Mouse (Mus musculus): Measurements from ENCODE around the gene Itpr1.

DNA sequence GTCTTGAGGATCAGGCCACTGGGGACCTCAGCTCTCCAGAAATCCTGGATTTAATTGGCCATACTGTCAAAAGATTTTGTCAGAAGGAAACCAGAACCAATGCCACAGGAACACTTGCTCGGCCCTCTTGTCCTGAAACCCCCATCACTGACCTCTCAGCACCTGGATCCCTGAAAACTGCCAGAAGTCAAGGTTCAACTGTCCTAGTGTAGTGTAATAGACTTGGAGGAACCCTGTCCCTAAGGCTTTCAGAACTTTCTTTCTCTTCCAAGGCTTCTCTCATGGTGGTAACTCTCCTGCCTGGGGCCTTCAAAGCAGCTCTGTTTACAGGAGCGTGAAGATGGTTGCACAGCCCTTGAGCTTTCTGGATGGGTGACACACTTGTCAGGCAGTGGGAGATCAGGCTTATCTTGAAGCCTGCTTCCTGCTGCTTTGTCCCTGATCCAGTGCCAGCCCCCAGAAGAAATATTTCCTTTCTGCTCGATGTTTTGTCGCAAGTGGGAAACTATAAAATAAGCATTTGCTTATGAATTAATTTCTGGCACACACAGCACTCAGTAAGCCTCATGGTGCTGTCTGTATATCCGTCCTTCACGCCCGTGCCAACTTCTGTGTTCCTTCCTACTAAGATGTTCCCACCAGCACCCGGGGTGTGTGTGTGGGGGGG lies 234.4 kb downstream of the Itpr1 start:
- TF ChIP-seq CTCF (IDR thresholded peaks at IDR 0.05; ENCODE audit: low read depth, low read length), result no peak
- TF ChIP-seq GATA1 (IDR thresholded peaks at IDR 0.05; ENCODE audit: borderline replicate concordance, low read length), result no peak
- no peak for TF ChIP-seq TAL1 (conservative IDR thresholded peaks at IDR 0.05; ENCODE audit: low read depth, low read length)
- no peak for TF ChIP-seq POLR2AphosphoS5 (IDR thresholded peaks at IDR 0.05; ENCODE audit: insufficient replicate concordance, low read depth, low read length)
